Mouse (Mus musculus) v-Abl transformed pro-B cells (cell line): ENCODE measurements around the gene Nup107.

Source experiments
- in situ Hi-C, 2 experiments: fragments of 400-800 bp; cut with MboI; formaldehyde crosslinking; loops; one replicate each; pipeline ENCODE4 v1.15.1; 2025; ENCODE audit not compliant: unreplicated experiment in 2 of 2

Nup107 gene

DNA sequence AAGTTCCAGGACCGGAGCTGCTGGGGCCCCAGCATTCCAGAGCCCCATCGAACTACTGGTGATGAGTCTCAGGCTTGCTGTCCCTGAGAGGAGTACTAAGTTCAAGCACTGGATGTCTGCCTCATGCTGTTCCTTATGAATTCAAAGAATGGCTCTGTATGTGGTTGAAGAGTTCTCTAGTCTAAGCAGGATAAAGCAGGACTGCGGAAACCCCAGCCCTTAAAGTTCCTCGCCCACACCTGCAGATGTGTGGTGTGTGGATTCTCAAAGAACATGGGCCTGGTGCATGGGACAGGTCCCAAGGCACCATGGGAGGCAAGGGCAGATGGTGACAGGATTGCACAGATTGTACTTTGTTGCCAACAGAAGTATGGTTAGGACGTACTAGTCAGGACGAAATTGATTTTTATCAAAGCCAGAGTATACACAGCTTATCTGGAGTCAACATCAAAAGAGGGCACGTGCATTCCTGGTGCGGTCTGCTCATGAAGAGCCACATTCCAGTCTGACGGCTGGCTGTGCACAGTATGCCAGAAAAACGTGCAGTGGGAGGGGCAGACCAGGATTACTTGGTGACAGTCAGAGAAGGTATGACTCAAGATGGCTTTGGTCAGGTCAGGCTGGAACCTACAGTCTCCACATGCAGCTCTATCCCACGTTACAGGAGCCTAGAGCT lies 63.2 kb downstream of the Nup107 start:
- in situ Hi-C loops: loop anchor here (25.0 kb wide), 3 partner anchors 258 to 808 kb away; no protein-coding TSS in a partner anchor

DNA sequence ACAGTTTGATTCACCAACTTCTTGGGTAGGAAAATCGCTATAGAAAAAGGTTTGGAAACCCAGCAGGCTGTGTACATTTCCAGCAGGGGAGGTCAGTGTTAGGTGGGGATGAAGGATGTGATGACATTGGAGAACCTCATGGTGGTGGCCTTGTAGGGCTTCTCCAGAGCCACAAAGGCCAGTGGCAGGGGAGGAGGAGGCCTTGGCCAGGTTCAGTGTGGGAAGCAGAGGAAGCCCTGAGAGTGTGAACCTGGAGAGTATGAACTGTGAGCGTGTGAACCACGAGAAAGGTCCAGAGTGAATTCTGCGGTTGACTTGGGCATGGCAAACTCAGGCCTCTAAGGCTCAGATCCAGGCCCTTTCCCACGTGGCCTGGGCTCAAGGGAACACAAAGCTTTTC lies 63.9 kb downstream of the Nup107 start:
- in situ Hi-C loops: loop anchor here (25.0 kb wide), 3 partner anchors 259 to 809 kb away; no protein-coding TSS in a partner anchor

DNA sequence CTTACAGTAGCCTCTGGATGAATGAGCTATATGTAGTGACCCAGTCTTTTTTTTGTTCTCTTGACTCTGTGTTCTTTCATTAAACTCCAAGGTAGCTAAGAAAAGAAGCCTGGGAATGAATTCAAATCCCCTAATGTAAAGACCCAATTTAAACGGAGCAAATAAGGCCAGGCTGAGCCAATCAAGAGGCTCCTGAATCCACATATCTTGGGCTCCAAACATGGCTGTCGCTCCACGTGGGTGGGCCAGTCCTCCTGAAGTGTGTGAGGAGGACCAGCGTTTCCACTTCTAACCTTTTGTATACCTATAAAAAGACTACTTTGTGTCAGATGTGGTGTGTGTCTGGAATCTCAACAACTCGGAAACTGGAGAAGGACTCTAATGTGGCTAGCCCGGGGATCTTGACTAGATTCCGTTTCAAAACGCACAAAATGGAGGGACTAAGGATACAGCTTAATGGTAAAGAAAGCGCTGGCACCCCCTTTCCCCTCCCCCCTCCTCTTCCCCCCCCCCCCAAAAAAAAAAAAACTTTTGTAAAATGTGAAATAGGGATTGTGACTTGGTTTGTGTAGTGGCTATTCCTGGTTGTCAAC lies 64.9 kb downstream of the Nup107 start:
- in situ Hi-C loops: loop anchor here (25.0 kb wide), 3 partner anchors 260 to 810 kb away; no protein-coding TSS in a partner anchor

DNA sequence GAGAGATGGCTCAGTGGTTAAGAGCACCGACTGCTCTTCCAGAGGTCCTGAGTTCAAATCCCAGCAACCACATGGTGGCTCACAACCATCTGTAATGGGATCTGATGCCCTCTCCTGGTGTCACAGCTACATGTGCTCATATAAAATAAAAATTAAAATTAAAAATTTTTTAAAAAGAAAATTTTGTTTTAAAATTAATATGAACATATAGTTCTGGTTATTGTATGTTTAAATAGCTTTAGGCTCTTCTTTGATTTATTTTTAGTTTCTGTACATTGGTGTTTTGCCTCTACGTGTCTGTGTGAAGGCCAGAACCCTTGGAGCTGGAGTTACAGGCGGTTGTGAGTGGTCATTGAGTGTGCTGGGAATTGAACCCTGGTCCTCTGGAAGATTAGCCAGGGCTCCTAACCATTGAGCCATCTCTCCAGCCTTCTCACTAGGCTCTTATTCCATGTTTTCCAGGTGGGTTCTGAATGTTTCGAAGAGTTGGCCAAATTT lies 65.6 kb downstream of the Nup107 start:
- in situ Hi-C loops: loop anchor here (25.0 kb wide), 3 partner anchors 260 to 810 kb away; no protein-coding TSS in a partner anchor

DNA sequence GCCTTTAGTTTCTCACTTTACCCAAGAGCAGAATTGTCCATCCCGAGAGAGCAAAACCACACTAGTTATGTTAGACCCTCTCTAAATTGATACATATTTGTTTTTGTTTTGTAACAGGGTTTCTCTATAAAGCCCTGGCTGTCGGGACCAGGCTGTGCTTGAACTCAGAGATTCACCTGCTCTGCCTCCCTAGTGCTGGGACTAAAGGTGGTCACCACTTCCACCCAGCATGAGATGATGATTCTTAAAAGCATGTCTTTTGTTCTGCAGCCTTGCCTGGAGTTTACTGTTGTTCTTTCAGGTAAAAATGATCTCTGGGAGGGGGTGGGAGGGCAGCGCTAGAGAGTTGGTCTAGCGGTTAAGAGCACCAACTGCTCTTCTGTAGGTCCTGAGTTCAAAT lies 66.2 kb downstream of the Nup107 start:
- in situ Hi-C loops: loop anchor here (25.0 kb wide), 3 partner anchors 261 to 811 kb away; no protein-coding TSS in a partner anchor

DNA sequence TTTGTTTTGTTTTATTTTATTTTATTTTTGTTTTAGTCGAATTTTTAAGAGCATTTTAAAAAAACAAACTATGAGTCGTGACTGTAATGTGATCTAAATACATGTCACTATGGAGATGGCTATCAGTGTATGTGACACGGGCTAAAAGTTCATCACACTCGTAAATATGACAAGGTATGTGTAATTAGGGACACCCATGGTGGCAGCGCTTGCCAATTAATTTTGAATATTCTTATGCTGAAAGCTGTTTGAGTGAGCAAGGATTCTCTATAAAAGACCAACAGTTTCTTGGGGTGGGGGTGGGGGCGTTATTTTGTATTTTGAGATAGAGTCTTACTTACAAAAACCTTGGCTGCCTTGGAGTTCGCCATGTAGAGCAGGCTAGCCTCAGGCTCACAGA lies 66.8 kb downstream of the Nup107 start:
- in situ Hi-C loops: loop anchor here (25.0 kb wide), 3 partner anchors 262 to 812 kb away; no protein-coding TSS in a partner anchor

DNA sequence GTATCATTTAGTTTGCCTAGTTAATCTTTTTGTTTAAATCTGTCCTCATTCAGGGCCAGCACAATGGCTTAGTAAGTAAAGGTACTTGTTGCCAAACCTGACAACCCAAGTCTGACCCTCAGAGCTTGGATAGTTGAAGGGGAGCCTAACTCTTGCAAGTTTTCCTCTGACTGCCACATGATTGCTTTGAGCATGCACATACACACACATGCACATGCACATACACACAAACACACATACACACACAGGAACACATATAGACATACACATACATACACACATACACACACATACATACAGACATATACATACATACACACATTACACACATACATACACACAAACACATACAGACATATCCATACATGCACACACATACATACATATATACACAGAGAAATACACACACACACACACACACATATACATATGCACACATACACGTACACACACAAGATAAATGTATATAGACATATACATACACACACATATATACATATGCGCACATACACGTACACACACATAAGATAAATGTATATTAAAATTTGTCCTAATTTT lies 67.6 kb downstream of the Nup107 start:
- in situ Hi-C loops: loop anchor here (25.0 kb wide), 6 partner anchors 262 to 1487 kb away; partner anchors contain the start of gene Cct2 (in 1 of the 2)

DNA sequence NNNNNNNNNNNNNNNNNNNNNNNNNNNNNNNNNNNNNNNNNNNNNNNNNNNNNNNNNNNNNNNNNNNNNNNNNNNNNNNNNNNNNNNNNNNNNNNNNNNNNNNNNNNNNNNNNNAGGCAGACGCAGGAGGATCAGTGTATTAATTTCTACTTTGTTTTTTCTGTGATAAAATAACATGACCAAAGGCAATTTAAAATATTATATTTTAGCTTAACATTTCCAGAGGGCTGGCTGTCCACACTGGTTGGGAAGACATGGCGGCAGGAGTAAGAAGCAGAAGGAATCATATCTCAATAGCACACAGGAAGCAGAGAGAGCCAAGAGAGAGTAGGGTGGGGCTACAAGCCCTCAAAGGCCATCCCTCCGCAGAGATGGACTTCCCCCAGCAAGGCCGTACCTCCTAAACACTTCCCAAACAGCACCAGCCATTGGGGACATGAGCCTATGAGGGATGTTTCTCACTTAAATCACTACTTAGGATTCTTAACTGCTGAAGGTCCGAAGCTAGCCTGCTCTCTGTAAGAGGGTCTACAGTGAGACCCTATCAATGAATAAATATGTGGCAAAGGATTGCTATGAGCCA lies 68.3 kb downstream of the Nup107 start:
- in situ Hi-C loops: loop anchor here (25.0 kb wide), 3 partner anchors 662 to 1488 kb away; partner anchors contain the start of gene Cct2 (in 1 of the 2)

DNA sequence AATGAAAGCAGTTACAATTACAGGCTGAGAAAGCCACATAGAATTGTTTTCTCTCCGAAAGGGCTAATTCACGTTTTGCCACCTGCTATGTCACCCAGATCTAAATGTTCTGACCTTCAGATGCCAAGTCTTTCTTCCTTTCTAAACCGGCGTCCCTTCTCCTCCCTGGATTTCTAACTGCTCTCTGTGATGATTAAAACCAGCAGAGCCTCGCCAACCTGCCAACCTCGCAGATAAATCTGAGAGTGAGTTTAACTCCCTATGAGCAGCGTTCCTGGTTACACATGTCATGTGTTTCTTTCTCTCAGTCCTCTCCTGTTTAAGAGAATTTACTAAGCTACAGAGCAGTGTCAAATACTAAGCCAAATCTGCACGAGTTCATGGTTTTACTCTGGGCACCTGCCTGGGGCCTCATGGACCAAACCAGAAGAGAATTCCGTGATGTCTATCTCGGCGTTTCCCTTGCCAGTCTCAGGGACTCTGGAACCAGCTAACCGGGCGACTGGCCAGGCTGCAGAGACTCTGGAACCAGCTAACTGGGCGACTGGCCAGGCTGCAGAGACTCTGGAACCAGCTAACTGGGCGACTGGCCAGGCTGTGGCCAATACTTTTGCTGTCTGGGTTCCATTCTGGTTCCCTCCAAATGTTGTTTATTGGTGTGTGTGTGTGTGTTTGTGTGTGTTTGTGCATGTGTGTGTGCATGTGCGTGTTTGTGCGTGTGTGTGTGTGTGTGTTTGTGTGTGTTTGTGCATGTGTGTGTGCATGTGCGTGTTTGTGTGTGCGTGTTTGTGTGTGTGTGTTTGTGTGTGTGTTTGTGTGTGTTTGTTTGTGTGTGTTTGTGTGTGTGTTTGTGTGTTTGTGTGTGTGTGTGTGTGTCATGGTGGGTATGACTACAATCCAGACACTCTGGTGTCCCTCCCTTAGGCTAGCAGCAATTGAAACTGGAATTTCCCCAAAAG lies 74.1 kb downstream of the Nup107 start:
- in situ Hi-C loops: loop anchor here (25.0 kb wide), 3 partner anchors 656 to 1494 kb away; partner anchors contain the start of gene Cct2 (in 1 of the 2)

DNA sequence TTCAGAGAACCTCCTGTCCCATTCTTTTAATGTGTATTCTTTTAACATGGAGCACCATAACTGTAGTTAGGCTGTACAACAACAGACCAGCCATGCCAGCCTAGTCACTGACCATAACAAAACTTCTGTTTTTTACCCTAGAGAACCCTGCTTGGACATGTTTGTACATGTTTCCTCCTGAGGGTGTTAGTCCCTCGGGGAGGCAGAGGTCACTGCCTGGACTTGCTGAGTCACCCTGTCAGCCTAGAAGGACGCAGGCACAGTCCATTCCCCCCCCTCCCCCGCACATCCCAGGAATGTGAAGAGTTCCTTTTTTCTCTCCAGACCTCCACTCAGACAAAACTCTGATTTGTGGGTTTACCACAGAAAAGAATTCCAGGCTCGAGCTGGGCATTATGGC lies 74.9 kb downstream of the Nup107 start:
- in situ Hi-C loops: loop anchor here (25.0 kb wide), 3 partner anchors 655 to 1495 kb away; partner anchors contain the start of gene Cct2 (in 1 of the 2)

DNA sequence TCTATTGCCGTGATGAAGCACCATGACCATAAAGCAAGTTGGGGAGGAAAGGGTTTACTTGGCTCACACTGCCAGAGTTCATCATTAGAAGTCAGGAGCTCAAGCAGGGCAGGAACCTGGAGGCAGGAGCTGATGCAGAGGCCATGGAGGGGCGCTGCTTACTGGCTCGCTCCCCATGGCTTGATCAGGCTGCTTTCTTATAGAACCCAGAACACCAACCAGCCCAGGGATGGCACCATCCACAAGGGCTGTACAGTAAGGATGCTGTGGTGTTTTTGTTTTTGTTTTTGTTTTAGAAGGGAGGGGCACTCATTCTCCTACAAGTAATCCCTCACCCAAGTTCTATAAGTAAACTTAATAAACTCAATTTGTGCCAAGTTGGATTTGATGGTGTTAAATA lies 75.8 kb downstream of the Nup107 start:
- in situ Hi-C loops: loop anchor here (25.0 kb wide), 3 partner anchors 654 to 1496 kb away; partner anchors contain the start of gene Cct2 (in 1 of the 2)

DNA sequence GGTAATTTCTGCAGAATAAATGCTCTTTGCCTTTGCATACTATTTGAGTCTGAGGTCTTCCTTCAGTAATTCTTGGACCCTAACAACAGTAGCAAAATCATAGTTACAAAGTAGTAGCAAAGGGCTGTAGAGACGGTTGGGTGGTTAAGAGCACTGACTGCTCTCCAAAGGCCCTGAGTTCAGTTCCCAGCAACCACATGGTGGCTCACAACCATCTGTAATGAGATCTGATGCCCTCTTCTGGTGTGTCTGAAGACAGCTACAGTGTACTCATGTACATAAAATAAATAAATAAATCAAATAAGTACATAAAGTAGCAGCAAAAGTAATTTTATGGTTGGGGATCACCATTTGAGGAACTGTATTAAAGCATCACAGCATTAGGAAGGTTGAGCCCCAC lies 76.9 kb downstream of the Nup107 start:
- in situ Hi-C loops: loop anchor here (25.0 kb wide), 3 partner anchors 653 to 1497 kb away; partner anchors contain the start of gene Cct2 (in 1 of the 2)

DNA sequence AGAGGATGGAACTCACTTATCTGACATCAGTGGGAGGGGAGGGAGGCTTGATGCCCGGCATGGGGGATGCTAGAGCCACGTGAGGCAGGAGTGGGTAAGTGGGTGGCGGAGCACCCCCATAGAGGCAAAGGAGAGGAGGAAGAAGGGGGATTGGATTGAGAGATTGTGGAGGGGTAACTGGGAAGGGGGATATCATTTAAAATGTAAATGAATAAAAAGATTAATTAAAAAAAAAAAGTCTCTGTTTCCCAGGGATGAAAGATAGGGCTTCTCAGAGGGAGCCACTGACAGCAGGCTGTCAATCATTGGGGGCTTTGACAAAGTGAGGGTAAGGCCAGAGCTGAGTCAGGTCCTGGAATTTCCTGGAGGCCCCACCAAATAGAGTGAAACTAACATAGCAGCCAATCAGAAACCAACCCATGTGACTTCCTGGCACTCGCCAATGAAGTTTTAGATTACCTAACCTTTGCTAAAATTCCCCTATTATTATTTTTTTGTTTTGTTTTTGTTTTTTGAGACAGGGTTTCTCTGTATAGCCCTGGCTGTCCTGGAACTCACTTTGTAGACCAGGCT lies 77.5 kb downstream of the Nup107 start:
- in situ Hi-C loops: loop anchor here (25.0 kb wide), 3 partner anchors 653 to 1497 kb away; partner anchors contain the start of gene Cct2 (in 1 of the 2)

DNA sequence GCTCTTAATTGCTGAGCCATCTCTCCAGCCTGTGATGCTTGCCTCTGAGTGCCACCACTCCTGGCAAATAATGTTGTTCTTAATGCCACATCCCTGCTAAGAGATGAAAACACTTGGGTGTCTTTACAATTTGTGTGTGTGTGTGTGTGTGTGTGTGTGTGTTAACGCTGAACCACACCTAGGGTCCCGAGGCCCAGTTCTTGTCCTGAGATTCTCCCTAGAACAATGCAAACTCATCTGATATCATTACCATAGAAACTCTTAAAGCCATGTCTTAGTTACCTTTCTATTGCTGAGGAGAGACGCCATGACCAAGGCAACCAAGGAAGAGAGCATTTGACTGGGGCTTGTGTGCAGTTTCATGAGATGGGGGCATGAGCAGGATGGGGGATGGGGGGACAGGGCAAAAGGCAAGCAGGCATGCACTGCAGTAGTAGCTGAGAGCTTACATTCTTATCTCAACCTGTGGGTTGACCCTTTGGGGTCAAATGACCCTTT lies 78.4 kb downstream of the Nup107 start:
- in situ Hi-C loops: loop anchor here (25.0 kb wide), 3 partner anchors 652 to 1498 kb away; partner anchors contain the start of gene Cct2 (in 1 of the 2)

DNA sequence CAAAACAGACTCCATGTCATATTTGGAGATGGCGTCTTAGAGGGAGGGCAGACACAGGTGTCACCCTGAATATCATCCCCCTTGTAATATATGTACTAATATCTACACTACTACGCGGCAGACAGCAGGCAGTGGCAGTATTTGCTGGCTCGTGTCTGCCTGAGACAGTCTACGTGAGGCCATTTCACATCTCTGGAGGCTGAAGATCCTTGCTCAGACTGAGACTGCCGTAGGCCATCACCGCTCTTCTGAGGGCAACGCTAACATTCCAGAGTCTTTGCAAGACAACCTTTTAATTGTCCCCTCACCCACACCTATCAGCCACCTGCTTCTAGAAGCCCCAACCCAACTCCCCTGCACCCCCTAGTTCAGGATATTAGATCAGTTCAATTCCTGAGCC lies 79.0 kb downstream of the Nup107 start:
- in situ Hi-C loops: loop anchor here (25.0 kb wide), 3 partner anchors 651 to 1499 kb away; partner anchors contain the start of gene Cct2 (in 1 of the 2)

DNA sequence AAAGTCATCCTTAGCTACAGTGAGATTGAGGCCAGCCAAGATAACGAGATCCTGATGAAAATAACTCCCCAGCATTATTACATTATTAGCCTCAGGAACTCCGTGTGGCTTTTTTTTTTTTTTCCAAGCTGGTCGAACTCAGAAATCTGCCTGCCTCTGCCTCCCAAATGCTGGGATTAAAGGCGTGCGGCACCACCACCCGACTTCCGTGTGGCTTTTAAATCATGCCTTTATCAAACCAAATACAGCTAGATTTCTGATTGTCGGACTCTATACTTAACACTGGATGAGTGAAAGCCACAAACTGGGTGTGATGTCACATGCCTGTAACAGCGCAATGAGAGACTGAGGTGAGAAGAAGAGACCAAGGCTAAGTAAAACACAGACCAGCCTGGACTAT lies 79.6 kb downstream of the Nup107 start:
- in situ Hi-C loops: loop anchor here (25.0 kb wide), 3 partner anchors 651 to 1499 kb away; partner anchors contain the start of gene Cct2 (in 1 of the 2)

DNA sequence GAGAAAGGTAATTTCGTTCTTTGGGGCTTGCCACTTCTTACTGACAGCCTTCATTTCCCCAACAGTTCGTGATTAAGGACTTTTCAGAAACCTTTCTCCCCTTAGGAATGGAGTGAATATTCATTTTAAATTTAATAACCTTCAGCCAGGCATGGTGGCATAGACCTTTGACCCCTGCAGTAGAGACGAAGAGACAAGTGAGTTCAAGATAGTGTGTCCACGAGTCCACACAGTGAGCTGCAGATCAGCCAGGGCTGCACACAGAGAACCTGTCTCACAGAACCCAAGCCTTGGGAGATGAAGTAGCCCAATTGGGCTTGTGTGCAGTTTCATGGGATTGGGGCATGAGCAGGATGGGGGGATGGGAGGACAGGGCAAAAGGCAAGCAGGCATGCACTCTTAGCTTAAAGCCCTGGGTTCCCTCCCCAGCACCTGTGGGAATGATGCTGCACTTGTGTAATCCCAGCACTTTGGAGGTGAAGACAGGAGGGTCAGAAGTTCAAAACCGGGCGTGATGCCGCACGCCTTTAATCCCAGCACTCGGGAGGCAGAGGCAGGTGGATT lies 80.2 kb downstream of the Nup107 start:
- in situ Hi-C loops: loop anchor here (25.0 kb wide), 3 partner anchors 650 to 1500 kb away; partner anchors contain the start of gene Cct2 (in 1 of the 2)

DNA sequence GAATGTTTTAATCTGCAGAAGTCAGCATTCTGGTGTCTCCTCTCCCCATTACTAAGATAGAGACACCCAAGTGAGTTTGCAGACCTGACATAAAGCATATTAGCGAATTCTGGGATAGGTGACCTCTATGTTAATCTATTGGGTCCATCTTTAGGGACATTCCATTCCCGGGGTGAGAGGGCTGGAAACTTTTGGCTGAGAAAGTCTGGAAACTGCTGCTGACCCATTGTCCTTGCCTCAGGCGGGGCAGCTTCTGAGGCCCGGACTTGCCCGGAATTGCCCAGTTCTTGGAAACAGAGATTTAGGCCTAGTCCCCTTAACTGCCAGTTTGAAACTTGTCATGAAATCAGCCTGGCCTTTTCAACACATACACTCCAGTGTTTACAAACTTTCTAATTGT lies 81.1 kb downstream of the Nup107 start:
- in situ Hi-C loops: loop anchor here (25.0 kb wide), 3 partner anchors 649 to 1501 kb away; partner anchors contain the start of gene Cct2 (in 1 of the 2)
